Mouse (Mus musculus): ENCODE results near the gene Olfr541. TPM values are rescaled to one million over a fixed set of nuclear protein-coding genes. Genes with fewer than 3 reads are reported as not detected.
"Not testable (repeated sequence)": the region's sequence is repeated elsewhere in the genome, so short reads cannot be mapped to it uniquely, and the experiment has no call there.

The Olfr541 gene
- total RNA-seq (2021): not detected
- long read RNA-seq, experiment 1: 0 reads
- long read RNA-seq, experiment 2: 0 reads

DNA sequence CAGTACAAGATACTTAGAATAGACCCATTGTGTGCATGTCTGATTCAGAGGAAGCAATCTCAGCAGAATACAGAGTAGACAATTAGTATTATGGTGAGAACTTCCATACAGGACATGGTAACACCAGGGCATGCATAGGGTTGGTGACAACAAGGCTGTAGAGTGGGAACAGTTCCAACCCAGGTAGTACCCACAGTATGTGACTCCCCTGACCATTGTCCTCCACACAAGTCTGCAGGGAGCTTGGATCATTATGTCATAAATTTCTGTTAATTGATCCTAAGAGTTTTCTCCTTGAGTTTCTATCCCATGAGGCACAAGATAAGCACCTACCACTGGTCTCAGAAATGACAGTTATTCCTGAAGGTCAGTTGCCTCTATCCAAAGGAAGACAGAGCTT, at the start of gene Olfr541:
TSS of gene Olfr541 (plus strand) at position 301 of the 400 bp plus-strand sequence.
- DNase-seq (ENCODE audit: low spot score in 2 of 2): no peak

DNA sequence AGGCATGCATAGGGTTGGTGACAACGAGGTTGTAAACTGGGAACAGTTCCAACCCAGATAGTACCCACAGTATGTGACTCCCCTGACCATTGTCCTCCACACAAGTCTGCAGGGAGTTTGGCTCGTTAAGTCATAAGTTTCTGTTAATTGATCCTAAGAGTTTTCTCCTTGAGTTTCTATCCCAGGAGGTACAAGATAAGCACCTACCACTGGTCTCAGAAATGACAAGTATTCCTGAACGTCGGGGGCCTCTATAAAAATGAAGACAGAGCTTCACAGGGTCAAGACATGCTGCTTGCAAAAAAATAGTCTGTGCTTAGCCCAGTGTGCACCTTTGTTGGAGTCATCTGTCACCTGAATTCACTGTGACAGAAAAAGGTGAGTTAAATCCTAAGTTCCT, 37.4 kb upstream of the Olfr541 start, which contains the start of gene Olfr539:
TSS of gene Olfr539 (plus strand) at position 301 of the 400 bp plus-strand sequence.
- no peak for DNase-seq (ENCODE audit: low spot score in 2 of 2)

DNA sequence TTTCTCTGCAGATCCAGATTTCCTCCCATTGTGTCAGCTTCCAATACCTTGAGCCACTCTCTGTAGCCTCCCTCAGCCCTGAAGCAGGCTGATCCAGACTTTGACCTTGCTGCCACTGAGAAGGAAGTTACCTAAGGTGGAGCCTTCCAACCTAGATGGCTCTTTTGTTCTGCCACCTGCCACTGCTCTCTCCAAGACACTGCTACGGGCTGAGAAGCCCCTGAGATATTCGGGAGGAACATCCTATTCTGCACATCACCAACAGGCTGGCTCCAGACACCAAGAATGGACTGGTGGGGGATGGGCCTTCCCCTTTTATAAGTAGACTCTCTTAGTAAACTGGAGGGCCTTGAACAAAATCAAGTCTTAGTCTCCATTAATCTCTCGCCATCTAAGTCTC, 26.4 kb upstream of the Olfr541 start:
- not testable (repeated sequence) for DNase-seq (ENCODE audit: low spot score in 2 of 2)

DNA sequence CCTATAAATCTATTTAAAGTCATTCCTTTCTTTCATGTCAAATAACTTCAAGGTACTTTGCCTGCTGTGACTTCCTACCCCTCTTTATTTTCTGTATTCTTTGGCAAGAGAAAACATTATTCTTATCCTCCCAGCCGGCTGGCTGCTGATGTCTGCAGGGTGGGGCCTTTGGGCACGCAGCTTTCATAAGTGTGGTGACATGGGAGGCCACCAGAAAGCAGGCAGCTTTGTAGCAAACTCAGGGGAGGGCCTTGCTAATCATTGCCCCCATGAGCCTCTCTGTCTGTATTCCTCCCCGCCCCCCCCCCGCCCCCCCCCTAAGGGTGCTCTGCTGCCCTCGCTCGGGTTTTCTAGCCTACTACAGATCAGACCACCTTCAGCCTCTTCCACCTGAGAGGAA, 21.2 kb upstream of the Olfr541 start:
- no peak for DNase-seq (ENCODE audit: low spot score in 2 of 2)

DNA sequence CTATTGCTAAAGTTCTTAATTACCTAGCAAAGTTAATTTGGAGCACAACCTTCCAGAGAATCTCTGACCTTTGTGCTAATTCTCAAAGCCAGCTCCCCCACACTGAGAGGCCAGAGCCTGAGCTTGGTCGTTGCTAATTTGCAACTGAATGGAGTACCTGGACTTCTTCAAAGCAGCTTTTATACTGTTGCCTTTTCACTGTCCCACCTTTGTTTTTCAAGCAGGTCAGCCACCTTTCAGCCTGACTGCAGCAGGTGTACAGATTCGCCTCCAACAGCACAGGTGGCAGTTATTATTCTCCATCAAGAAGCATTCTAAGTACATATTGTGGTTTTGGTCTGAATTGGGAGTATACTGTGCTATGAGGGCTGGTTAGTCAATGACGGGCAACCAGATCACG, 17.5 kb upstream of the Olfr541 start:
- not testable (repeated sequence) for DNase-seq (ENCODE audit: low spot score in 2 of 2)

DNA sequence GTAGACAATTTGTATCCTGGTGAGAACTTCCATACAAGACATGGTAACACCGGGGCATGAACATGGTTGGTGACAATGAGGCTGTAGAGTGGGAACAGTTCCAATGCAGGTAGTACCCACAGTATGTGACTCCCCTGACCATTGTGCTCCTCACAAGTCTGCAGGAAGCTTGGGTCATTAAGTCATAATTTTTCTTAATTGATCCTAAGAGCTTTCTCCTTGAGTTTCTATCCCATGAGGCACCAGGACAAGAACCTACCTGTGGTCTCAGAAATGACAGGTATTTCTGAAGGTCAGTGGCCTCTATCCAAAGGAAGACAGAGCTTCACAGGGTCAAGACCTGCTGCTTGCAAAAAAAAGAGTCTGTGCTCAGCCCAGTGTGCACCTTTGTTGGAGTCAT, 15.4 kb upstream of the Olfr541 start, which contains the start of gene Olfr45:
TSS of gene Olfr45 (plus strand) at position 301 of the 400 bp plus-strand sequence.
- DNase-seq (ENCODE audit: low spot score in 2 of 2): no peak

DNA sequence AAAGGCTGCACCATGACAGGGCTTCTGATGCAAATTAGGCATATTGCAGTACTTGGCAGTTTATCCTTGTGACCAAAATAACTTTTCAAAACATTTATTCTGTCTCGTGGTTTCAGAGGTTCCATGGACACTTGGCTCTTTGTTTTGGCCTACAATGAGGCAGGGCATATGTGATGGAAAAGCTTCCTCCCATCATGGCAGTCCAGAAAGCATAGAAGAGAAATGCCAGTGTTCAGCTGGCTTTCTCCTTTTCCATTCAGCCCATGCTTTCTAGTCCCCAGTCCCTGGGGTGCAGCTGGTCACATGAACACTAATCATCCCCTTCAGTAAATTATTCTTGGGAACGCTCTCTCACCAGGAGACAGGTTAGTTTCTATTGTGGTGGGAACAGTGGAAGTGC, 9.3 kb downstream of the Olfr541 start:
- no peak for DNase-seq (ENCODE audit: low spot score in 2 of 2)

DNA sequence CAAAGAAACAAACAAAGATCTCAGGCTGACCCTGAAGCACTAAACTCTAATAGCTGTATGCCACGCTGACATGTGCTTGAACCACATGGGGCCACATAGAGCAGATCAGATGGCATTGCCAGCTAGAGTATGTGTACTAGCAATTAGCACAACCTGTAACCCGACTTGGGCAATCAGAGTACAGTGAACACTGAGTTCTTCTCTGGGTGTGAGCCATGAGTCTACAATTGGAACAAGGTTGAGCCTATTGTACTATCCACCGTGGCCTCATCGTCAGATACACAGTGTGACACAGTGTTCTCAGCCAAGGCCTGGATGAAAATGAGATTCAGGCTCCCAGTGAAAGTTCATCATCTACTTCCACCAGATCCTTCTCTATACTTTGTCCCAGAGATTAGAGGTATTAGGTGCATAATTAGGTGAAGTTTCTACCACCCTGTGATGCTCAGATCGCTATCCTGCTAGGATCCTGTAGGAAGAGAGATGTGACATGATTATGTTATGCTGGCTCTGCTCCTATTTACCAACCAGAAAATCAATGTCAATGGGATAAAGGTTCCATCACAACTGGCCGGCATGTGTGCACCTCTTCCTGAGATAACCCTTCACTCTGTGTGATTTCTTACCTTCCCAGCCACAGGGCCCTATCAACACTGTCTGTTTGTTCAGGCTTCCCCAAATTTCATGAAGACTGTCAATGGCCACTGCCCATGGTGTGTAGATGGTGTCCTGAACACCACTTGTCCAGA, 10.6 kb downstream of the Olfr541 start:
- DNase-seq (ENCODE audit: low spot score in 2 of 2): no peak

DNA sequence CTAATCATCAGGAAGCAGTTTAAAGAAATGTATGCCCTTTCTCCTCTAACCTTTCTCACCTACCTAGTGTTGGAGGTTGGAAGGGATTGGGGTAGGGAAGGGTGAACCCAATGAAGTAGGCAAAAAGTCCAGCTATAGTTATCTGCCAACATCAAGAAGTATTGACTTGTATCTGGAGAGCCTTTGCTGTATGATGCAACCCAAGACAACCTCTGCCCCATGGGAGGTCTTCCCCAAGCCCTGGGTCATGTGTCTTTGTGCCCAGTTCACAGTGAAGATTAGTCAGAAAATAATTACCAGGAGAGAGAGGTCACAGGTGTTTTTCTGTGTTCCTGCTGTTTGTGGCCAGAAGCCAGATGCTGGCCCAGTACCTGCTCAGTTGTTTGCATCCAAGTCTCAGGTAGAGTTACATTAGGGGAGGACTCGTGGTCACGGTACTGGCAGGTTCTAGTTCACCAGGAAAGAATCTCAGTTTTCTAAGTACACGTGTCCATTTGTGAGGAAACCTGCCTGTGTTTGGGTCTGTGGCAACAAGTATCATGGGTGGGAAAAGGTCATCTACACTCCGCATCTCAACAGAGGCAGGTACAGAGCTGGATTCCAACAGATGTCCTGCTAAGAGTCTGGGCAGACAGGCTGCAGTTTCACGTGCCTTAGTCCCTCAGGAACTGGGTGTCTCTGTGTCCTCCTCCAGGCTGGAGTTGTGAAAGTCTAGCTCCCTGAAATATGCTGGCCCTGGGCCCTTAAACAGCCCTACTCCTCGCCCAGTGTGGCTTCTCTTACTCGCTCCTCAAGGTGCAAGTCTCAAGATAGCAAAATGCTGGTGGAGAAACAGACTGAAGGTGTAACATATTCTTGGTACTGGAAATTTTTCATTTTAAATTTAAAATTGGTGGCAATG, 20.3 kb downstream of the Olfr541 start:
- peak; percentile 18 to 33 for DNase-seq (ENCODE audit: low spot score in 2 of 2)

DNA sequence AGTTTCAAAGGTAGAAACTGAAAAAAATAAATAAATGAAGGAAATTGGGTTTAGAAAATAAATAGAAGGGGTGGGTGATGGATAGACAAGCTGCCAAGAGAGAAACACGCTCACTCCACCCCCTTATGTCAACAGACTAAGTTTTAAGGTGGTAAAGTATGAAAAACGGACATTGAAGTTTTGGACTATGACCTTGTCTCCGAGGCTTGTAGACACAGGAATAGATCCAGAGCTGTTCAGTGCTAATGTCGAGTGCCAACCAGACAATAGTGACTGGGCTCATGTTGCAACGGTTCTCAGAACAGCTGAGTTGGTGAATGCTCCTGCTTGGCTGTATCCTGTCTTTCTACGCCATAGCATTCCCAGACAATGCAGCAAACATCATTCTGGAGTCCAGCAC, 24.0 kb downstream of the Olfr541 start:
- no peak for DNase-seq (ENCODE audit: low spot score in 2 of 2)

DNA sequence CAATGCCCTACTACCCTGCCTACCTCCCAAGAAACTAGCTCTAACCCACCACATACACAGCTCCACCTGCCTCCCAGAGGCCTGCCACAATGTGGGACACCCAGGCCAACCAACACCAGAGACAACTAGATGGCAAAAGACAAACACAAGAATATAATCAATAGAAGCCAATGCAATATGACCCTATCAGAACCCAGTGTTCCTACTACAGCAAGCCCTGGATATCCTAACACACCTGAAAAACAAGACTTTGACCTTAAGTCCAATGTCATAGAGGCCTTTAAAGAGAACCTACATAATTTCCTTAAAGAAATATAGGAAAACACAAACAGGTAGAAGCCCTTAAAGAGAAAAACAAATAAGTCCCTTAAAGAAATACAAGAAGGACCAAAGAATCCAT, 28.5 kb downstream of the Olfr541 start:
- DNase-seq (ENCODE audit: low spot score in 2 of 2): no peak

DNA sequence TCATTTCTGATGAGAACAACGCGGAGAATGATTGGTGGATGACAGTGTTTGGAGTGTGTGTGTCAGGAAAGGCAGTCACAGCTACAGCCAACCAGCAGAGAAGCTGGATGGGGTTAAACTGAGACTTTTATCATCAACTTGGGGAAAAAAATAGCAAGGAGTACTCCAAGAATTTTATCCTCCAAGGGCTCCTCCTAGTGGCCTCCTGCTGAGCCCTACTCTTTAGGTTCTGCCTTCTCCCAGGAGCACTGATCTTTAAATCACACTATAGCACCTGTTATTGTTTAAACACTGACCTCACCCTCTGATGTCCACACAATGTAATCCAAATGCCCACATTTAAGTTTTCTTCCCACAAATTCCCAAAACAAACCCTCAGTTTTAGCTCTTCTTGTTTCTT, 36.1 kb downstream of the Olfr541 start:
- DNase-seq (ENCODE audit: low spot score in 2 of 2): peak; percentile 14 to 29

DNA sequence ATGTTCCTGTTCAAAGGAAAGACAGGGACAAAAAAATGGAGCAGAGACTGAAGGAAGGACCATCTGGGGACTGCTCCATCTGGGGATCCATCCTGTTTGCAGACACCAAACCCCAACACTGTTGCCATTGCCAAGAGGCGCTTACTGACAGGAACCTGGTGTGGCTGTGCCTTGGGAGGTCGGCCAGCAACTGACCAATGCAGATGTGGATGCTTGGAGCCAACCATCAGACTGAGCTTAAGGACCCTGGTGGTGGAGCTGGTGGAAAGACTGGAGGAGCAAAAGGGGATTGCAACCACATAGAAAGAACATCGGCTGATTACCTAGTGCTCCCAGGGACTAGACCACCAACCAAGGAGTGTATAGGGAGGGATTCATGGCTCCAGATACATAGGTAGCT, 50.3 kb downstream of the Olfr541 start:
- DNase-seq (ENCODE audit: low spot score in 2 of 2): no peak

DNA sequence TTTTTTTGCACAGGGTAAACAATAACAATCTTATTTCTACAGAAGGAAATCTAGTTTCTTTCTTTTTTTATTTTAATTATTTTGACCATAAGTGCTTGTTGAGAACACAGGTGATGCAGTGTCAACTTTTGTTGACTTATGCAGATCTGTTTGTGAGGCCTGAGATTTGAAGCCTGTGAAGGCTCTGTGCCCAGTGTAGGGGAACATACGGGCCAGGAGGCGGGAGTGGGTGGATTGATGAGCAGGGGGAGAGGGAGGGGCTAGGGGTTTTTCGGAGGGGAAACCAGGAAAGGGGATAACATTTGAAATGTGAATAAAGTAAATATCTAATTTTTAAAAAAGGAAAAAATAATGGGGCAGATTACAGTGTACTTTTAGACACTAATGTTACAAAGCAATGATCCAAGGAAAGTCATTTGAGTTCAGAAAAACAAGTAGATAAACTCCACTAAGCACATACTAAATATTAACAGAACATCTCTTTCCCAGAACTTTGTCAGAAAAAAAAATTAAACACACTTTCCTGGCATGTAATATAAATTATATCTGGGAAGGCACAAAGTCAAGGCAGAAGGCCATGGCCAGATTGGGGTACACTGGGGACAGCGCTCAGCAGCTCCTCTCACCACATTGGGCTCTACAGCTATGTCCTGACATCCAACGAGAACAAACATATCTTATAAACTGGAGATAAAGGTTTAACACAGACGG, 51.2 kb downstream of the Olfr541 start:
- no peak for DNase-seq (ENCODE audit: low spot score in 2 of 2)

DNA sequence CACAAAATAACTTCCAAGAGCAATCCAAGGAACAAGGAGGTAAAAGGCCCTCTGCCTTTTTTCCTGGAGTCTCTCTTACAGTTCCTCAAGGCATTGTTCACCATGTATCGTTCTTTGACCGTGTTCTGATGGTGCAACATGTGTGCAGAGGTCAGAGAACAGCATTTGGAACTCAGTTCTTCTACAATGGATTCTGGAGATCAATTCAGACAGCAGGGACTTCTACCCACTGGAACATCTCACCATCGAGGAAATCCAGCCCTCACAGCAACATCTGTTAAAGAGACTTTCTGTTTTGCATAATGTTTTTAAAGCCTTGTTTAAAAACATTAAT, 51.7 kb downstream of the Olfr541 start:
- no peak for DNase-seq (ENCODE audit: low spot score in 2 of 2)

DNA sequence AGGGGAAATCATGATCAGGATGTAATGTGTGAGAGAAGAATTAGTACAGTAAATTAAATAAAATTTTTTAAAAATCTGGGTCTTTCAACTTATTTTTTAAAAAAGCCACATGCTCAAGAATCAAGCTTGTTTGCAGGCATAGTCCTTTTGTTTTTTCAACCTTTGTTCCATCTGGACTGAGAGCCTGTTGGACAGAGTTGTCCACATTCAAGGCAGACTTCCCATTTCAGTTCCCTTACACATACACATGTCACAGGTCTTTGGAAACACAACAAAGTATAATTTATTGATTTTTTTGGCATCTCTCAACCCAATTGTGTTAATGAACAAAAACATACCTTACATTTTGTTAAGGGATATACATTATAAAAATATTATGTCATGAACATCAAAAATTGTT, 57.5 kb downstream of the Olfr541 start:
- no peak for DNase-seq (ENCODE audit: low spot score in 2 of 2)

Other genes with a start within 250 kb of the Olfr541 start
- gene Olfr533, start 233.9 kb upstream of the Olfr541 start, total RNA-seq (2021): not detected
- gene Olfr535, start 213.1 kb upstream of the Olfr541 start, total RNA-seq (2021): not detected
- gene Olfr536, start 189.9 kb upstream of the Olfr541 start, total RNA-seq (2021): not detected
- gene Olfr538, start 129.4 kb upstream of the Olfr541 start, total RNA-seq (2021): not detected
- gene Olfr46, start 96.0 kb upstream of the Olfr541 start, total RNA-seq (2021): under 1 TPM; 0.05 to 0.07 TPM
- not detected for gene Olfr61, start 68.3 kb upstream of the Olfr541 start, total RNA-seq (2021)
- gene Olfr53, start 50.8 kb upstream of the Olfr541 start, total RNA-seq (2021): not detected
- under 1 TPM; 0.05 to 0.07 TPM for gene Olfr539, start 37.3 kb upstream of the Olfr541 start, total RNA-seq (2021)
- gene Olfr45, start 15.3 kb upstream of the Olfr541 start, total RNA-seq (2021): not detected
- under 1 TPM in 1 of 2 experiments, not detected in 1; 0.33 TPM for gene Cyp2e1, start 66.5 kb downstream of the Olfr541 start, total RNA-seq (2021)
- gene Syce1, start 90.6 kb downstream of the Olfr541 start, total RNA-seq (2021): under 1 TPM in 1 of 2 experiments, not detected in 1; 0.77 TPM
- gene Zfp941, start 124.9 kb downstream of the Olfr541 start, total RNA-seq (2021): 10 to 100 TPM; 23.3 to 29.6 TPM
- 1 to 10 TPM; 3.3 to 5.0 TPM for gene Urah, start 137.8 kb downstream of the Olfr541 start, total RNA-seq (2021)
- gene Scgb1c1, start 148.3 kb downstream of the Olfr541 start, total RNA-seq (2021): not detected
- not detected for gene Odf3, start 150.5 kb downstream of the Olfr541 start, total RNA-seq (2021)
- gene Gm45785, start 159.1 kb downstream of the Olfr541 start, total RNA-seq (2021): 1 to 10 TPM; 1.2 to 1.7 TPM
- 10 to 100 TPM; 70.2 to 75.0 TPM for gene Ric8a, start 159.7 kb downstream of the Olfr541 start, total RNA-seq (2021)
- 10 to 100 TPM; 23.1 to 24.5 TPM for gene Bet1l, start 160.3 kb downstream of the Olfr541 start, total RNA-seq (2021)
- gene Psmd13, start 184.7 kb downstream of the Olfr541 start, total RNA-seq (2021): 100 to 1,000 TPM; 110 to 114 TPM
- gene Sirt3, start 185.0 kb downstream of the Olfr541 start, total RNA-seq (2021): 10 to 100 TPM; 78.0 to 80.3 TPM
- gene Cox8b, start 203.2 kb downstream of the Olfr541 start, total RNA-seq (2021): 1 to 10 TPM; 1.6 to 1.7 TPM
- gene Nlrp6, start 223.6 kb downstream of the Olfr541 start, total RNA-seq (2021): under 1 TPM; 0.47 to 0.51 TPM
- 1 to 10 TPM; 4.4 to 6.7 TPM for gene Pgghg, start 244.1 kb downstream of the Olfr541 start, total RNA-seq (2021)

Measured in left cerebral cortex, adult 18-20 months (tissue).